Comparison of ENCODE assay signal across 13 mouse cellular contexts in genomic region chr5:72755941-72756340, GRCm38 (mm10). TPM values are rescaled to one million over a fixed set of nuclear protein-coding genes. Genes with fewer than 3 reads are reported as not detected.
DNase-seq lines count a peak whose midpoint lies in the region; ATAC-seq and TF ChIP-seq lines count a peak whose summit lies in the region.
"Had no signal": no experiment of that assay in that cellular context is flagged by ENCODE, and none has a peak within 500 bp of the region (broad histone marks: within the 10 kb centered on the region; RNA-seq: fewer than 3 reads in every experiment).

No protein-coding gene starts in this region.

- no peaks in the 10 kb centered on the region for H3K27me3 ChIP-seq in hindbrain, embryonic 11.5 days (ENCODE audit: control insufficient read depth, insufficient read depth, low read length)
- H3K27me3 ChIP-seq: neural tube, embryonic 13.5 days; Patski had no signal

- DNase-seq in brain, embryonic 14.5 days (ENCODE audit: low read depth) = peak; percentile 70
- DNase-seq in cerebellum, postnatal 10 days = peak; percentile 77 to 86
- DNase-seq in layer of hippocampus, adult 8-10 months (ENCODE audit: low spot score in 2 of 2) = peak; percentile 57 to 71
- peak; percentile 76 for DNase-seq in left cerebral cortex, postnatal 4 days
- DNase-seq in urinary bladder, postnatal 36 days (ENCODE audit: low spot score in 2 of 2) = no peak
- no peak for DNase-seq in hindbrain, embryonic 11.5 days (ENCODE audit: low spot score)
- no peak for DNase-seq in thymus, postnatal 36 days
- DNase-seq: adrenal gland, postnatal 25 days; kidney, adult 8-10 months; lung, embryonic 14.5 days had no signal

- intact Hi-C loops in left cerebral cortex, postnatal 4 days (cut with DNase I) = loop anchor here (10.0 kb wide), 1 partner anchor 1251 kb away; no protein-coding TSS in a partner anchor

- WGBS in hindbrain, embryonic 11.5 days = 87% methylated on average over 8 of the region's 8 CpGs

- TF ChIP-seq CTCF in brain, embryonic 14.5 days (IDR thresholded peaks at IDR 0.05; ENCODE audit: borderline replicate concordance, extremely low read depth, insufficient read depth, insufficient read length) = no peak

- no peak overlapping the region for H3K9ac ChIP-seq in hindbrain, embryonic 11.5 days (ENCODE audit: low read depth, low read length)
- H3K9ac ChIP-seq: lung, embryonic 14.5 days; neural tube, embryonic 13.5 days had no signal

- no peaks in the 10 kb centered on the region for H3K36me3 ChIP-seq in hindbrain, embryonic 11.5 days (ENCODE audit: control insufficient read depth, insufficient read depth, low read length)
- H3K36me3 ChIP-seq: neural tube, embryonic 13.5 days had no signal

- no peaks in the 10 kb centered on the region for H3K9me3 ChIP-seq in hindbrain, embryonic 11.5 days (ENCODE audit: control insufficient read depth, low read length)
- H3K9me3 ChIP-seq: neural tube, embryonic 13.5 days had no signal

- no peak overlapping the region for H3K4me3 ChIP-seq in hindbrain, embryonic 11.5 days (ENCODE audit: low read depth, low read length)
- H3K4me3 ChIP-seq: neural tube, embryonic 13.5 days had no signal

- no peaks in the 10 kb centered on the region for H3K4me1 ChIP-seq in hindbrain, embryonic 11.5 days (replicated peaks; ENCODE audit: control insufficient read depth, insufficient read depth, low read length)

- no peak for ATAC-seq in hindbrain, embryonic 11.5 days (ENCODE audit: low FRiP score)
- ATAC-seq: Patski had no signal

- TF ChIP-seq POLR2A in brain, embryonic 14.5 days (IDR thresholded peaks at IDR 0.05; ENCODE audit: borderline replicate concordance, extremely low read depth, insufficient read depth, insufficient read length, poor library complexity, severe bottlenecking) = no peak

- H3K4me2 ChIP-seq in hindbrain, embryonic 11.5 days (replicated peaks; ENCODE audit: low read depth, low read length) = no peak overlapping the region
- H3K4me2 ChIP-seq: lung, embryonic 14.5 days; midbrain, embryonic 11.5 days; neural tube, embryonic 13.5 days had no signal

- H3K27ac ChIP-seq in hindbrain, embryonic 11.5 days (ENCODE audit: low read depth, low read length) = no peak overlapping the region
- H3K27ac ChIP-seq: neural tube, embryonic 13.5 days had no signal

RNA-seq across cellular contexts. Expression of gene Txk, which starts 3.4 kb away (rescaled TPM):
- 0.07 and 0.08 TPM in 2 replicates for polyA plus RNA-seq in brain, embryonic 14.5 days (2012; rRNA removed)
- under 1 TPM in 3 of 4 experiments, not detected in 1; 0.06 to 0.20 (median 0.18) TPM for total RNA-seq in layer of hippocampus, adult 8-10 months (2022)
- under 1 TPM; 0.18 to 0.40 TPM for total RNA-seq in left cerebral cortex, postnatal 4 days (2021)
- not detected in 2 replicates for polyA plus RNA-seq in hindbrain, embryonic 11.5 days (2014; fragmentation: Nextera tagmentation; extraction: Ambion mirVana)
- total RNA-seq: adrenal gland, postnatal 25 days had no signal
- polyA plus RNA-seq: lung, embryonic 14.5 days; midbrain, embryonic 11.5 days had no signal

Comparison
In these comparisons a context has a peak if more than half of its experiments do, and no peak if none do; other contexts are left out.
1. DNase-seq: peak in brain, embryonic 14.5 days (single experiment), cerebellum, postnatal 10 days (2 of 2), layer of hippocampus, adult 8-10 months (2 of 2) and left cerebral cortex, postnatal 4 days (single experiment); none in urinary bladder, postnatal 36 days (0 of 2), hindbrain, embryonic 11.5 days (single experiment) and thymus, postnatal 36 days (0 of 2).